Mouse (Mus musculus) ES-E14 (cell line): ENCODE results near the gene Trappc2. TPM values are rescaled to one million over a fixed set of nuclear protein-coding genes. Genes with fewer than 3 reads are reported as not detected.

Experiments
- DNase-seq: peaks from one replicate; pipeline ENCODE4 v3.0.0-alpha.2; 2013; ENCODE audit warnings: low read depth, low spot score
- H3K27ac ChIP-seq: 2 replicates; pipeline ENCODE4 v1.5.1; 2012; ENCODE audit warnings: low read depth, mild to moderate bottlenecking, low read length, moderate library complexity, mixed read lengths; ENCODE audit not compliant: poor library complexity, insufficient read depth, severe bottlenecking
- H3K36me3 ChIP-seq: 2 replicates; pipeline ENCODE4 v1.6.1; 2012; ENCODE audit warnings: mild to moderate bottlenecking, low read length, moderate library complexity, mixed read lengths; ENCODE audit not compliant: control insufficient read depth, poor library complexity, insufficient read depth, severe bottlenecking
- H3K4me1 ChIP-seq, 2 experiments: fragments of 150-350 bp in 1 of 2; sonication (generic) in 1 of 2; 2 replicates each; pipeline ENCODE4 v1.6.1; 2012; ENCODE audit warnings: low read length in 2 of 2, mild to moderate bottlenecking in 1 of 2, mixed read lengths in 1 of 2; ENCODE audit not compliant: control insufficient read depth in 2 of 2, insufficient read depth in 2 of 2, poor library complexity in 1 of 2
- H3K4me3 ChIP-seq, 2 experiments: fragments of 150-350 bp in 1 of 2; sonication (generic) in 1 of 2; 2 replicates each; pipeline ENCODE4 v1.5.1; 2012; ENCODE audit warnings: low read length in 2 of 2, low read depth in 1 of 2, mild to moderate bottlenecking in 1 of 2, mixed read lengths in 1 of 2; ENCODE audit not compliant: insufficient read depth in 1 of 2, poor library complexity in 1 of 2, severe bottlenecking in 1 of 2
- H3K9ac ChIP-seq: 2 replicates; pipeline ENCODE4 v1.6.1; 2012; ENCODE audit warnings: low read depth, mild to moderate bottlenecking, low read length, mixed read lengths; ENCODE audit not compliant: poor library complexity, insufficient read depth, severe bottlenecking
- H3K9me3 ChIP-seq: fragments of 150-350 bp; sonication (generic); 2 replicates; pipeline ENCODE4 v1.6.1; 2012; ENCODE audit warnings: low read depth, mild to moderate bottlenecking, low read length; ENCODE audit not compliant: control insufficient read depth, insufficient read depth
- CHD2 ChIP-seq: IDR thresholded peaks from 2 replicates; pipeline ENCODE4 v1.6.1; 2014; ENCODE audit warnings: mild to moderate bottlenecking, low read depth, low read length, inconsistent platforms
- HCFC1 ChIP-seq: IDR thresholded peaks from 2 replicates; pipeline ENCODE4 v1.6.1; 2012; ENCODE audit warnings: low read length, inconsistent platforms, borderline replicate concordance; ENCODE audit not compliant: insufficient read depth
- MAFK ChIP-seq: IDR thresholded peaks from 2 replicates; pipeline ENCODE4 v1.6.1; 2014; ENCODE audit warnings: mild to moderate bottlenecking, low read depth, low read length, inconsistent platforms; ENCODE audit not compliant: insufficient read depth
- ZC3H11A ChIP-seq: IDR thresholded peaks from 2 replicates; pipeline ENCODE4 v1.6.1; 2012; ENCODE audit warnings: low read depth, mild to moderate bottlenecking, inconsistent platforms, low read length, borderline replicate concordance
- ZNF384 ChIP-seq: IDR thresholded peaks from 2 replicates; pipeline ENCODE4 v1.6.1; 2012; ENCODE audit warnings: low read depth, low read length, inconsistent platforms
- in situ Hi-C, 2 experiments: fragments of 600-800 bp; cut with MboI; formaldehyde crosslinking; loops; one replicate each; pipeline ENCODE4 v1.15.1; 2025; ENCODE audit warnings: low sequenced_read_pairs in 2 of 2, inconsistent platforms in 1 of 2; ENCODE audit not compliant: unreplicated experiment in 2 of 2
- total RNA-seq: library from RNA; depleted of rRNA; stranded (reverse); fragments of 300-350 nt; gene quantifications from 2 replicates; pipeline ENCODE4 v1.2.3, GENCODE M21; 2012; rRNA removed

Trappc2 gene
- total RNA-seq = 5.0 and 13.3 TPM in 2 replicates

GRCm38 (mm10) chrX:166440036-166440615 is at the start of gene Trappc2:
TSS of gene Trappc2 (plus strand) at chrX:166440574.
- H3K9me3 ChIP-seq = no peaks in the 10 kb centered on the region
- DNase-seq = peak; percentile 4
- in situ Hi-C loops = no loop called here
- H3K27ac ChIP-seq = peak within 1 kb of the TSS; percentile 41; the same call in 1 of the 2 replicates
- peak within 1 kb of the TSS; percentile 79 to 84 for H3K4me3 ChIP-seq
- H3K4me1 ChIP-seq = no peaks in the 10 kb centered on the region; a peak in 1 of 4 replicates
- H3K9ac ChIP-seq = peak within 1 kb of the TSS; percentile 97
- TF ChIP-seq CHD2 = no peak
- no peak for TF ChIP-seq MAFK
- no peak for TF ChIP-seq HCFC1
- TF ChIP-seq ZC3H11A = no peak
- TF ChIP-seq ZNF384 = no peak
- no peaks in the 10 kb centered on the region for H3K36me3 ChIP-seq

GRCm38 (mm10) chrX:166393753-166394152 is 46.6 kb upstream of the Trappc2 start:
- TF ChIP-seq MAFK (no peak), CHD2 (no peak), ZNF384 (no peak), ZC3H11A (no peak), HCFC1 (no peak)
- Histone ChIP-seq H3K4me1 (no peaks in the 10 kb centered on the region), H3K4me3 (no peak overlapping the region), H3K9ac (no peak overlapping the region), H3K36me3 (no peaks in the 10 kb centered on the region), H3K9me3 (no peaks in the 10 kb centered on the region), H3K27ac (no peak overlapping the region)
- in situ Hi-C loops = no loop called here
- peak; percentile 9 for DNase-seq

DNA sequence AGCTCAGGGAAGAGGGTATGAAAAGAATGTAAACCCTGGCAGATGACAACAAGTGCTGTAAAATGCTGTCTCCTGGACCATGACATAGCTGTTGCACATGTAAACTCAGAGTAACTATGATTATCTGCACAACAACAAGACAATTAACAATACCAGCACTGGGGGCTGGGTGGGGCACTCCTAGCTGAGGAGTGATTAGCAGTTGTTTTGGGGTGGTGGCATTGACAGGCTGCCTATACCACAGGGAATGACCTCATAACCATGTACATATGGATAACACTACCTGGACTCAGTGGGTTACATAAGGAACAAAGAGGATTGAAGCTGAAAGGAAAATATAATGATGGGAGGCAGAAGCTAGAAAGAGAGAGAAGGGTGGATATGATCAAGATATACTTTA is 32.5 kb upstream of the Trappc2 start:
- Histone ChIP-seq H3K9me3 (no peaks in the 10 kb centered on the region), H3K36me3 (peaks cover 3% of the 10 kb centered on the region), H3K4me3 (no peak overlapping the region), H3K4me1 (no peaks in the 10 kb centered on the region), H3K9ac (no peak overlapping the region), H3K27ac (no peak overlapping the region)
- in situ Hi-C loops = no loop called here
- no peak for DNase-seq
- no peak for TF ChIP-seq ZC3H11A
- TF ChIP-seq MAFK = no peak
- no peak for TF ChIP-seq CHD2
- TF ChIP-seq ZNF384 = no peak
- TF ChIP-seq HCFC1 = no peak

DNA sequence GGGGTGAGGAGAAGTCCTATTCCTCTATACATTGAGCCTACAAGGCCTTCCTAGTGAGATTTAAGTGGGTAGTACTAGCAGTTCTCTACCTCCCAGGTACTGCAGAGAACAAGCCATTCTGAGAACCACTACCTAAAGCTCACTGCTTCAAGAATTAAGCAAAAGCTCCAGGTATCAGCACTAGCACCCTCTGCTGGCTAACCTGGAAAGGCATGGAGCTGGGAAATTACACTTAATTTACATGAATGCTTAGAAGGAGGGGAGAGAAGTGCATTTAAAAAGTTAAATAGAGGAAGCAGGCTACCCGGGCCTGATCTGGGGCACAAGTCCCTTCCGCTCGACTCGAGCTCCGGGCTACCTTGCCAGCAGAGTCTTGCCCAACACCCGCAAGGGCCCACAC is 24.2 kb upstream of the Trappc2 start:
- Histone ChIP-seq H3K9me3 (no peaks in the 10 kb centered on the region), H3K4me3 (no peak overlapping the region), H3K27ac (no peak overlapping the region), H3K36me3 (no peaks in the 10 kb centered on the region), H3K4me1 (no peaks in the 10 kb centered on the region), H3K9ac (no peak overlapping the region)
- TF ChIP-seq MAFK = no peak
- TF ChIP-seq HCFC1 = no peak
- TF ChIP-seq ZNF384 = no peak
- TF ChIP-seq ZC3H11A = no peak
- no peak for TF ChIP-seq CHD2
- DNase-seq = peak; percentile 41
- in situ Hi-C loops = no loop called here

- Histone ChIP-seq H3K4me3 (no peak overlapping the region), H3K36me3 (no peaks in the 10 kb centered on the region), H3K9ac (no peak overlapping the region), H3K9me3 (no peaks in the 10 kb centered on the region), H3K4me1 (no peaks in the 10 kb centered on the region), H3K27ac (no peak overlapping the region)
- DNase-seq = no peak
- TF ChIP-seq HCFC1 (no peak), ZC3H11A (no peak), CHD2 (no peak), ZNF384 (no peak), MAFK (no peak)
- in situ Hi-C loops = no loop called here
Measured at GRCm38 (mm10) chrX:166434812-166435211, 5.6 kb upstream of the Trappc2 start.
